Mouse (Mus musculus) hindbrain, embryonic 10.5 days (tissue): Measurements from ENCODE around the gene Aktip. TPM values are rescaled to one million over a fixed set of nuclear protein-coding genes. Genes with fewer than 3 reads are reported as not detected.
A peak's percentile ranks its signal among the peaks of the same experiment; 100 is the strongest.

Source experiments
- DNase-seq: peaks from one replicate; pipeline ENCODE4 v3.0.0-alpha.2; 2017; ENCODE audit warnings: low spot score
- H3K27ac ChIP-seq: fragments of 300-500 bp; sonication (generic); 2 replicates; pipeline ENCODE4 v1.5.1; 2016; ENCODE audit warnings: mild to moderate bottlenecking, moderate library complexity
- H3K27me3 ChIP-seq: fragments of 300-500 bp; sonication (generic); 2 replicates; pipeline ENCODE4 v1.6.1; 2016; ENCODE audit warnings: mild to moderate bottlenecking; ENCODE audit not compliant: poor library complexity, insufficient read depth, severe bottlenecking
- H3K36me3 ChIP-seq: fragments of 300-500 bp; sonication (generic); 2 replicates; pipeline ENCODE4 v1.6.1; 2016; ENCODE audit warnings: mild to moderate bottlenecking, moderate library complexity
- H3K4me1 ChIP-seq: fragments of 300-500 bp; sonication (generic); replicated peaks from 2 replicates; pipeline ENCODE4 v1.6.1; 2016; ENCODE audit warnings: mild to moderate bottlenecking
- H3K4me3 ChIP-seq: fragments of 300-500 bp; sonication (generic); 2 replicates; pipeline ENCODE4 v1.5.1; 2016; ENCODE audit warnings: mild to moderate bottlenecking, moderate library complexity
- H3K9me3 ChIP-seq: fragments of 300-500 bp; sonication (generic); 2 replicates; pipeline ENCODE4 v1.6.1; 2016; ENCODE audit warnings: mild to moderate bottlenecking, moderate library complexity
- WGBS: fragments of 180-500 bp; shearing (Covaris S2); methylation state at CpG from one replicate; pipeline ENCODE4 v1.1.7; 2016; 5-methylcytosine and 5-hydroxymethylcytosine counted together
- polyA plus RNA-seq: library from polyadenylated mRNA; unstranded; fragments of >200 nt; fragmentation: Nextera tagmentation; extraction: Ambion mirVana; gene quantifications from 2 replicates; pipeline ENCODE4 v1.2.1, GENCODE M21; 2016

Gene Aktip
- polyA plus RNA-seq, 1 experiment from 2014 or later: 82.4 TPM

DNA sequence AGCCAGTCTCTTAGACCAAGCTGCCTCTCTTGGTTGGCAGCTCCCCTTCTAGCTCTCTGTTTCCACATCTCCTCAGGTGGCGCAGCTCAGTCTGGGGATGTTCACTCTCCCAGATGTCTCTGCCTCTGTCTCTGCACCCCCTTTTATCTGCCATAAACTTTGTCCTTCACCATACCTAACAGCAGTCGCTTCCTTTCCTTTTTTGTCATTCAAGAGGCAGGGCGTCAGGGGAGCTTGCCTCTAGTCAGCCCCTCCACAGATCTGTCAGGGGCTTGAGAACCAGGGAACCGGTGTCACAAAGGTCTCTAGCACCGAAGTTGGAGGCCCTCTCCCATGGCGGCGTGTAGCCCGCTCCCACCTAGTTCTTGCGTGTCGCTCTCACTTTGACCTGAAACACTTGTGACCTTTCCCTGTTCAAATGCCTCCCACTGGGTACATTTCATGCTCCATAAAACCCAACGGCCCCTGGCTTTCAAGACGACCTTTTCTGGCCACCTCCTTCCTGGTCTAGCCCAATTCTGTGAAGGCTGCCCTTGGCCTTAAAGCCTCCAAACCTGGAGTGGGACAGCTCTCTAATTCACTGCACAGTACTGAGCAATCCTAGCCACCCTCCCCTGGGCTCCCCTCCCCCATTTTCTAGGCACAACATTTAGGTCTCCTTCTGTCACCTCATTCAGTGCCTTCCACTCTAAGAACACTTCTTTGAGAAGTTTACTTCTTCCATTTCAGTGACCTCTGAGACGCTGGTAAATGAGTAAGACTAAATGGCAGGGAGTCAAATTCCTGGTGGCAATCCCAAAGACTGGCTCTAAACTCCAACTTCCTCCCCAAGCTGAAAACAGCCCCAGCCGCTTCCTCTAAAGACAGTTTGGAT lies 64.2 kb downstream of the Aktip start:
- H3K4me3 ChIP-seq: no peak overlapping the region
- no peaks in the 10 kb centered on the region for H3K9me3 ChIP-seq
- peaks cover 28% of the 10 kb centered on the region for H3K4me1 ChIP-seq
- no peak for DNase-seq
- 66% methylated on average over 14 of the region's 14 CpGs for WGBS
- H3K27me3 ChIP-seq: no peaks in the 10 kb centered on the region
- no peaks in the 10 kb centered on the region for H3K36me3 ChIP-seq
- peak overlapping the region; percentile 91; the same call in 1 of the 2 replicates for H3K27ac ChIP-seq

DNA sequence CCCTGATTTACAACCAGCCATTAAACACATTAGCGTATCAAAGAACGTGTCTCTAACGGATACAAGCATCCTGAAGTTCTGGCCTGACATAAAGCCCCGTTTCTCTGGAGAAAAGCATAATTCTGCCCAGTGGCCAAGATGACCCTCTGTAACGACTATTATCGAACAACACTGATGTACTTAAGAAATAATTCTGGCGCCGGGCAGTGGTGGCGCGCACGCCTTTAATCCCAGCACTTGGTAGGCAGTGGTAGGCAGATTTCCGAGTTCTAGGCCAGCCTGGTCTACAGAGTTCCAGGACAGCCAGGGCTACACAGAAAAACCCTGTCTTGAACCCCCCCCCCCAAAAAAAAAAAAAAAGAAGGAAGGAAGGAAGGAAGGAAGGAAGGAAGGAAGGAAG lies 65.1 kb downstream of the Aktip start:
- Histone ChIP-seq H3K4me3 (peak overlapping the region; percentile 98), H3K4me1 (peaks cover 28% of the 10 kb centered on the region), H3K27me3 (no peaks in the 10 kb centered on the region), H3K9me3 (no peaks in the 10 kb centered on the region), H3K36me3 (peaks cover 4% of the 10 kb centered on the region), H3K27ac (peak overlapping the region; percentile 91)
- DNase-seq: no peak
- 62% methylated on average over 12 of the region's 12 CpGs for WGBS

DNA sequence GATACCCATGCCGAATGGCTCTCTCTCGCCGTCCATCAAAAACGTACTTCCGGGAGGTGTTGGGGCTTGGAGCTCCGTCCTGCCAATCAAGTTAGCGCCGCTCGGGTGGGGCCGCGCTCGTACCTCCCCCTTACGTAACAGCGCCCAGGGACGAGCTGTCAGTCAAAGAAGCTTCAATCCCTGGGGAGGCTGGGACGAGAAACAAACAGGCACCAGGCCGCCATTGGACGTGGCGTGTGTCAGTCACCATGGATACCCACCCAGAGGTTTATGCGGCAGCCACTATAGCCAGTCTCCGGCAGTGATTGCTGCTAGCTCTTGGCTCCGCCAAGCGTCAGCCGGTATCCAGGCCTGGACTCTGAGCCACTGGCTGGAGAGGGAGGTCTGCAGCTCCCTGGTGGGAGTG lies 65.7 kb downstream of the Aktip start:
- H3K4me1 ChIP-seq: peaks cover 28% of the 10 kb centered on the region
- peak; percentile 99 for DNase-seq
- H3K27ac ChIP-seq: peak overlapping the region; percentile 91
- no peaks in the 10 kb centered on the region for H3K9me3 ChIP-seq
- peaks cover 9% of the 10 kb centered on the region for H3K36me3 ChIP-seq
- peak overlapping the region; percentile 98 for H3K4me3 ChIP-seq
- under 1% methylated on average over 24 of the region's 24 CpGs for WGBS
- H3K27me3 ChIP-seq: no peaks in the 10 kb centered on the region

DNA sequence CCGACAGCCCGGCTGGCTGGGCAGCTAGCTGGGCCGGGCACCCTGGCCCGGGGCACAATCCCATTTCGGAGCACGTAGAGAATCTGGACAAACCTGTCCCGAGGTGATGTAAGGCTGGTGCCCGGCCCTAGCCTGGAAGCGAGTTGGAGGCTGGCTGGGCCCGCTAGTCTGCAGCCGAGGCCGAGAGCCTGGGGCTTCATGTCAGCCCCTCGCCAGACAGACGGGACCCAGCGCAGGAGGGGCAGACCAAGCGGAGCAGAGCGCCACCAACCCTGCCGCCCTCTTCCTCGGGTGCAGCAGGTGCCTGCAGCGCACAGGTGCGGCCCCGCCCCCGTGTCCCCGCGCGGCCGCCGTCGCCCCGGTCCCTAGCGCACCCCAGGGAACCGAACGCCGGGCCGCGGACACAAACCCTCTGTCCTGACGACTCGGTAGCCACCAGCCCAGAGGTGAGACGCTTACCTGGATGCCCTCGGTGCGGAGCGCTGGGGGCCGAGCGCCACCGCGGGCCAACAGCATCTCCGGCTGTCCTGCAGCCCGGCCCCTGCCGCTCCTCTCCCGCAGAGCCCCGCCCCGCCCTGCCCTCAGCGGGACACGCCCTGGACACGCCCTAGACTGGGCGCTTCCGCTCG lies 66.2 kb downstream of the Aktip start:
- no peaks in the 10 kb centered on the region for H3K27me3 ChIP-seq
- peaks cover 15% of the 10 kb centered on the region for H3K36me3 ChIP-seq
- no peaks in the 10 kb centered on the region for H3K9me3 ChIP-seq
- H3K4me1 ChIP-seq: peaks cover 28% of the 10 kb centered on the region
- under 1% methylated on average over 58 of the region's 58 CpGs for WGBS
- H3K27ac ChIP-seq: peak overlapping the region; percentile 91
- peak overlapping the region; percentile 98 for H3K4me3 ChIP-seq
- DNase-seq: no peak

DNA sequence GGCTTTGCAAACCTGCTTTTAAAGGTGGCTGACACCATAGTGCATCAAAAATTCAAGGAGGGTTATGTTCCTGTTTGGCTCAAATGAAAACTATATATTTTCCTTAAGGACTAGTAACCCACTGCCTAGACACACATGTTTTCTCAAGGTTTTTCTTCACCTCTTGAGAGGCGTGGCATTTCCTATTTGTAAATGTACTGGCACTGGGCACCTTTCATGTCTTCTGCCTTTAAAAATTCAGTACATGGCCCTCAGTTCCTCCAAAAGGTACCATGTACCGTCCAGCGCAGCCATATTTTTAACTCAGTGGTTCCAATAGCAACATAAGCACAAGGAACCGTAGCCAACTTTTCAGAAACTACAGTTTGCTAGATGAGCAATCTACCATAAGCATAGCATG lies 67.0 kb downstream of the Aktip start:
- Histone ChIP-seq H3K27ac (no peak overlapping the region), H3K4me1 (peaks cover 28% of the 10 kb centered on the region), H3K27me3 (no peaks in the 10 kb centered on the region), H3K9me3 (no peaks in the 10 kb centered on the region), H3K36me3 (peaks cover 23% of the 10 kb centered on the region), H3K4me3 (peak overlapping the region; percentile 98)
- no peak for DNase-seq
- WGBS: 84% methylated on average over 4 of the region's 4 CpGs

DNA sequence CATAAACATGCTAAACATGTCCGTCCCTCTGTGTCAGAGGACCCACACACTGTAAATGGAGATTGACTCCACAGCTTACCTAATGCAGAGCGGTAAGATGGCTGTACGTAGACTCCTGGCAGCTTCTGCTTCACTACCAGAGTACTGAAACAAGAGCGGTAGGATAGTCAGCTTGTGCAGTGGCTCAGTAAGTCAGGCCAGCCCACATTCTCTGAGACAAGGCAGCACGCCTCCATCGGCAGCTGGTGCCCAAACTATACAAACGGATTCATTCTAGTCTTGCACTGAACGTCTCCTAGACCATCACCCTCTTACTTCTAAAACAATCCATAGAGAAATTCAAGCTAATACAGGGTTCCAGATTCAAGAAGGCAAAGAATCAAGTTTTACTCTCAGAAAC lies 73.0 kb downstream of the Aktip start:
- H3K36me3 ChIP-seq: peaks cover 80% of the 10 kb centered on the region
- H3K4me3 ChIP-seq: no peak overlapping the region
- 95% methylated on average over 8 of the region's 8 CpGs for WGBS
- no peak overlapping the region for H3K27ac ChIP-seq
- DNase-seq: no peak
- H3K27me3 ChIP-seq: no peaks in the 10 kb centered on the region
- no peaks in the 10 kb centered on the region for H3K4me1 ChIP-seq
- H3K9me3 ChIP-seq: no peaks in the 10 kb centered on the region

DNA sequence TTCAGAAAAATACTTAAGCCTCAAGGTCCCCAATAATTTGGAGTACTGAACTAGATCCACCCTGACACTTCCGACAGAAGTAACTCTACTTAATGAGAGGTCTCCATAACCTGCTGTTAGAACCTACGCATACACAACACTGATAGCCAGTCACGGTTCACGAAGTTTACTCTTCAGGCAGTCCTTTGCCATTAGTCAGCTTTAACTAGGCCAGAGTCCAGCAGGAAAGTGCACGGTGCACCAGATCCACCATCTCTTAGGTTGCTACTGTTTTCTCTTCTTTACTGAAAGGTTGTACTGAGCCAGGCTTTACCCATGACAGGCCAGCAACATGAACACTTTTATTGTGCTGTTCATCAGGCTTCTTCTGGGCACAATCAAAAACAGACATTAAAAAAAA lies 75.5 kb downstream of the Aktip start:
- no peaks in the 10 kb centered on the region for H3K9me3 ChIP-seq
- no peak overlapping the region for H3K4me3 ChIP-seq
- 92% methylated on average over 5 of the region's 5 CpGs for WGBS
- no peak for DNase-seq
- no peaks in the 10 kb centered on the region for H3K27me3 ChIP-seq
- peaks cover 97% of the 10 kb centered on the region for H3K36me3 ChIP-seq
- no peaks in the 10 kb centered on the region for H3K4me1 ChIP-seq
- H3K27ac ChIP-seq: no peak overlapping the region

DNA sequence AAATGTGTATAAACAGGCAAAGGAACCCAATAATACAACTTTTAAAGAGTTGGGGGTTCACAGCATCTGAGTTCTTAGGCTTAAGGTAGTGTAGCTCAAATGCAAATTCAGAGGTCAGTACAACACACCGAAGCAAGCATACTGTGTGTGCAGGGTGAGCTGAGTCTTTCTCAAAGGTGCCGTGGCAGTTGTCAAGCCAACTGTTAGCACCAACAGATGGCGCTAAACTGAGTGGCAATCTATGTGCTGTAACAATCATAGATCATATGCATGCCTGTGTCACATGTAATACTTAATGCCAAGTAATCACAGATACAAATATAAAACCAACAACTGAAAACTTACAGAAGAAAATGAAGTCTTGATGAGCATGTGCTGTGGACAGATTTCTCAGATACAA lies 81.6 kb downstream of the Aktip start:
- no peak for DNase-seq

DNA sequence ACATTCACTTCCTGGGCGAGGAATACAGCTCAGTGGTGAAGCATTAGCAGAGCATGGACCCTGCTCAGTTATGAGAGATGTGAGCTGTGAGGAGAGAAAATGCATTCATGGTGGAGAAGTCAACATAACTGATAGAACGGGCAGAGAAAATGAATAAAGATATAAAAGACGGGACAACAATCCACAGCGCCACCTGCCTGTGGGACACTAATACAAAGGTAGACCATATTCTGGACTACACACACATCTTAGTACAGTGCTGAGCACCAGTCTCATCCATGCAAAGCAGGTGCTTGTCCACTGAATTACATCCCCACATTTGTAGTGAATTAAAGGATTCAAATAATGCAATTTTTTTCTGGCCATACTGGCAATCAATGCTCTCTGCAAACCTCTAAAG lies 82.2 kb downstream of the Aktip start:
- WGBS: 92% methylated on average over 4 of the region's 4 CpGs
- no peak overlapping the region for H3K27ac ChIP-seq
- H3K9me3 ChIP-seq: no peaks in the 10 kb centered on the region
- H3K4me1 ChIP-seq: no peaks in the 10 kb centered on the region
- no peaks in the 10 kb centered on the region for H3K27me3 ChIP-seq
- no peak for DNase-seq
- H3K4me3 ChIP-seq: no peak overlapping the region
- peaks cover 94% of the 10 kb centered on the region for H3K36me3 ChIP-seq

More for the DNA sequence above, 81.6 kb downstream of the Aktip start:
- no peak overlapping the region for H3K4me3 ChIP-seq
- 79% methylated on average over 3 of the region's 3 CpGs for WGBS
- no peaks in the 10 kb centered on the region for H3K9me3 ChIP-seq
- H3K27me3 ChIP-seq: no peaks in the 10 kb centered on the region
- no peak overlapping the region for H3K27ac ChIP-seq
- H3K4me1 ChIP-seq: no peaks in the 10 kb centered on the region
- H3K36me3 ChIP-seq: peaks cover 94% of the 10 kb centered on the region

DNA sequence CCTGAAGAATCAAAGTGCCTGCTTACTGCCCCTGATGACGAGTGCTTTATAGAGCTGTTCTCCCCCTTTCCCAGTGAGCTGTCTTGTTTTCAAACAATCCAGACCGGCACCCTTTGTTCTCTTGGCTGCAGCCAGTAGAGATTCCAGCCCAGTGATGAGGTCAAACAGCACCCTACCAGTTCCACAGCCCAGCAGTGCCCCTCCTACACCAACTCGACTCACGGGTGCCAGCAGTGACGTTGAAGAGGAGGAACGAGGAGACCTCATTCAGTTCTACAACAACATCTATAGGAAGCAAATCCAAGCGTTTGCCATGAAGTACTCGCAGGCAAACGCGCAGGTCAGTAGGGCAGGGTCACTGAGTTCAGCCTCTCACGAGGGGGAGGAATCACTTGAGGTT lies 84.9 kb downstream of the Aktip start:
- 76% methylated on average over 11 of the region's 11 CpGs for WGBS
- Histone ChIP-seq H3K9me3 (no peaks in the 10 kb centered on the region), H3K4me1 (no peaks in the 10 kb centered on the region), H3K36me3 (peaks cover 84% of the 10 kb centered on the region), H3K27ac (no peak overlapping the region), H3K4me3 (no peak overlapping the region), H3K27me3 (no peaks in the 10 kb centered on the region)
- no peak for DNase-seq

DNA sequence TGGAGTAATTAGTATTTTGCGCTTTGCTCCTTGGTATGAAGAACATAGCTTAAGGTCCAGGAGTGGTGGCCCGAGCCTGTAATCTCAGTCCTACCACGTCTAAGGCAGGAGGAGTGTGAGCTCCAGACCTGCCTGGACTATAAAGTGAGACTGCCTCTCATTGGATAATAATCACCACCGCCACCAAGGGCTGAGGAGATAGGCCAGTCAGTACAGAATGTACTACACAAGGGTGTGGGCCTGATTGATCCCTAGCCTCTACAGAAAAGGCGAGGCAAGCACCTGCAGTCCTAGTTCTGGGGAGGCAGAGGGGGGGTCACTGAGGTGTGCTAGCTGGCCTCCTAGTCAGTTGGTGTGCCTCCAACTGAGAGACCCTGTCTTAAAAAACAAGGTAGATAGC lies 85.3 kb downstream of the Aktip start:
- WGBS: 91% methylated on average over 5 of the region's 5 CpGs
- Histone ChIP-seq H3K4me3 (no peak overlapping the region), H3K27me3 (no peaks in the 10 kb centered on the region), H3K27ac (no peak overlapping the region), H3K36me3 (peaks cover 80% of the 10 kb centered on the region), H3K4me1 (no peaks in the 10 kb centered on the region), H3K9me3 (no peaks in the 10 kb centered on the region)
- no peak for DNase-seq

DNA sequence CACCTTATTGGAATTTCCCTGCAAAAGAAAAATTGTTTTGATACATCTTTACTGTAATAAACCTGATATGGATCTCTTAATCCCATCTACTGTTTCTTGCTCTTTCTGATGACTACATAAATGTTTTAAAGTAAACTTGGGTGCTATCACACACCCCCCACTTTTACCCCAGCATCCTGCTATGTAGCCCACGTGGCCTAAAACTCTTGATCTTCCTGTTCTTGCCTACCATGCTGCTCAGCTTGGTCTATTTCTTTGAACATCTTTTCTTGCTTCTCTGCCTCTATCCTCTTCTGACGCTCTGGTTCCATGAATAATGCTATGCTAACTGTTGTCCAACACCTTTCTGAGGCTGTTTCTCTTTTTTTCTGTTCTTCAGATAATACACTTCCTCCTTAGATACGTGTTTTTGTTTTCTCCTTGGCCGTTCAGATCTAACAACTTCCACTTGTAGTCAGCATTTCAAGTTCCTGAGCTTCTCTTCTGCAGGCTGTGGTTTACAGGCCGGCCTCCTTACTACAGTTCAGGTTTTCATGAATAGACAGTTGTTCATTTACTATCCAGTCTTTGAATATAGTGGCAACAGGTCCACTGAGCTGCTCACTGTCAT lies 87.8 kb downstream of the Aktip start:
- no peak for DNase-seq
- no peaks in the 10 kb centered on the region for H3K4me1 ChIP-seq
- no peaks in the 10 kb centered on the region for H3K9me3 ChIP-seq
- 92% methylated on average over 5 of the region's 5 CpGs for WGBS
- H3K4me3 ChIP-seq: no peak overlapping the region
- H3K36me3 ChIP-seq: peaks cover 66% of the 10 kb centered on the region
- no peaks in the 10 kb centered on the region for H3K27me3 ChIP-seq
- no peak overlapping the region for H3K27ac ChIP-seq

DNA sequence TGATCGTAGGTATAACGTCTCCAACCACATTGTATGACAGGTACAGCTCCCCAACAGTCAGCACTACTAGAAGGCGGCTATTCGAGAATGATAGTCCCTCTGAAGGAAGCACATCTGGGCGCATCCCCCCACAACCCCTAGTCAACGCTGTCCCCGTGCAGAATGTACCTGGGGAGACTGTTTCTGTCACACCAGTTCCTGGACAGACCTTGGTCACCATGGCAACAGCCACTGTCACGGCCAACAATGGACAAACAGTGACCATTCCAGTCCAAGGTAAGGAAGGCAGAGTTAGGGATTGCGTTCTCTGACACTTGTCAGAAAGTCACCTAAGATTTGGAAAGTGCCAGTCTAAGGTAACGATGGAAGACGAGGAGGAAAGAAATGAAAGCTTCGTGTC lies 93.5 kb downstream of the Aktip start:
- no peaks in the 10 kb centered on the region for H3K9me3 ChIP-seq
- no peak overlapping the region for H3K27ac ChIP-seq
- H3K4me1 ChIP-seq: no peaks in the 10 kb centered on the region
- DNase-seq: no peak
- H3K27me3 ChIP-seq: no peaks in the 10 kb centered on the region
- no peak overlapping the region for H3K4me3 ChIP-seq
- WGBS: 89% methylated on average over 12 of the region's 12 CpGs
- peaks cover 43% of the 10 kb centered on the region for H3K36me3 ChIP-seq
